Mouse (Mus musculus) midbrain, postnatal 0 days (tissue): ENCODE data around the gene Rimbp2. TPM values are rescaled to one million over a fixed set of nuclear protein-coding genes. Genes with fewer than 3 reads are reported as not detected.

Source experiments
- ATAC-seq: fragments of 200-750 bp; cut with Nextera tagmentation; 2 replicates; pipeline ENCODE4 v1.8.0; 2017; ENCODE audit warnings: moderate number of reproducible peaks, mild to moderate bottlenecking, moderate TSS enrichment, moderate library complexity; ENCODE audit not compliant: low FRiP score
- DNase-seq: peaks from one replicate; pipeline ENCODE4 v3.0.0-alpha.2; 2015; ENCODE audit warnings: low spot score
- H3K27ac ChIP-seq: fragments of 300-500 bp; sonication (generic); 2 replicates; pipeline ENCODE4 v1.5.1; 2014; ENCODE audit warnings: low read depth, mild to moderate bottlenecking, low read length, mixed read lengths
- H3K27me3 ChIP-seq: fragments of 300-500 bp; sonication (generic); 2 replicates; pipeline ENCODE4 v1.6.1; 2014; ENCODE audit warnings: low read length, control low read depth, mixed read lengths; ENCODE audit not compliant: insufficient read depth
- H3K36me3 ChIP-seq: fragments of 300-500 bp; sonication (generic); 2 replicates; pipeline ENCODE4 v1.6.1; 2014; ENCODE audit warnings: low read length, control low read depth, mixed read lengths; ENCODE audit not compliant: insufficient read depth
- H3K4me1 ChIP-seq: fragments of 300-500 bp; sonication (generic); 2 replicates; pipeline ENCODE4 v1.6.1; 2014; ENCODE audit warnings: mild to moderate bottlenecking, control low read depth, antibody characterized with exemption, low read length, mixed read lengths; ENCODE audit not compliant: insufficient read depth
- H3K4me2 ChIP-seq: fragments of 300-500 bp; sonication (generic); 2 replicates; pipeline ENCODE4 v1.6.1; 2014; ENCODE audit warnings: low read depth, mild to moderate bottlenecking, low read length, mixed read lengths; ENCODE audit not compliant: poor library complexity, severe bottlenecking
- H3K4me3 ChIP-seq: fragments of 300-500 bp; sonication (generic); 2 replicates; pipeline ENCODE4 v1.5.1; 2014; ENCODE audit warnings: low read depth, mild to moderate bottlenecking, low read length, moderate library complexity
- H3K9ac ChIP-seq: fragments of 300-500 bp; sonication (generic); replicated peaks from 2 replicates; pipeline ENCODE4 v1.6.1; 2014; ENCODE audit warnings: mild to moderate bottlenecking, low read length, moderate library complexity, mixed read lengths; ENCODE audit not compliant: poor library complexity, severe bottlenecking
- H3K9me3 ChIP-seq: fragments of 300-500 bp; sonication (generic); 2 replicates; pipeline ENCODE4 v1.6.1; 2016; ENCODE audit warnings: low read length, control low read depth
- CTCF ChIP-seq: IDR thresholded peaks from 2 replicates; pipeline ENCODE4 v1.5.1; 2016; ENCODE audit warnings: antibody characterized with exemption, mild to moderate bottlenecking
- WGBS: fragments of 180-500 bp; shearing (Covaris S2); extraction: QIAGEN DNeasy Blood & Tissue Kit; methylation state at CpG from one replicate; pipeline ENCODE4 v1.1.7; 2014; 5-methylcytosine and 5-hydroxymethylcytosine counted together
- polyA plus RNA-seq: library from polyadenylated mRNA; unstranded; fragments of >200 nt; fragmentation: Nextera tagmentation; extraction: Ambion mirVana; gene quantifications from 2 replicates; pipeline ENCODE4 v1.2.1, GENCODE M21; 2015
- total RNA-seq: library from RNA; depleted of rRNA; stranded (reverse); fragments of >200 nt; gene quantifications from 2 replicates; pipeline ENCODE4 v1.2.3, GENCODE M21; 2014

Rimbp2 gene
- total and polyA plus RNA-seq, 2 experiments from 2014 or later = 6.1 to 22.7 TPM

DNA sequence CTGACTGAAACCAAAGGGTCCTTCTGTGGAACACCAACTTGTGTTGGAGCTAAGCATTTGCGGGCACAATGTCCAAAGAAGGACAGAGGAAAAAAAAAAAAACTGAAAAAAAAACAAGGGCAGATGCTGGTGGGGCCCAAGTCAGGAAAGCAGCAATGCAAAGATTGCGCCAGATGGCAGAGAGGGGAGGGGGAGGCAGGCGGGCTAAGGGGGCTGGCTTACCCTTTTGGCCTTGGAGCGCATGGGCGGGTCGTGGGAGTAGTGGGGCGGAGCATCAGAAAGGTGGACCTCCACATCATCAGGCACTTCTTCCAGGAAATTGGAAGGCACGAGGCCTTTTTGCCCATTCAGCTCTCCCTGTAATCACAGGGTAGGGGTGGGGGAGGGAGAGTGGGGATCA is 192.2 kb downstream of the Rimbp2 start:
- H3K4me2 ChIP-seq = no peak overlapping the region
- H3K27ac ChIP-seq = no peak overlapping the region
- ATAC-seq (no peak), DNase-seq (no peak)
- no peaks in the 10 kb centered on the region for H3K4me1 ChIP-seq
- H3K36me3 ChIP-seq = peaks cover 5% of the 10 kb centered on the region; the same call in 1 of the 2 replicates
- H3K9ac ChIP-seq = no peak overlapping the region
- whole genome bisulfite sequencing = 59% methylated on average over 8 of the region's 8 CpGs
- no peaks in the 10 kb centered on the region for H3K9me3 ChIP-seq
- H3K4me3 ChIP-seq = no peak overlapping the region
- no peaks in the 10 kb centered on the region for H3K27me3 ChIP-seq
- TF ChIP-seq CTCF = no peak

DNA sequence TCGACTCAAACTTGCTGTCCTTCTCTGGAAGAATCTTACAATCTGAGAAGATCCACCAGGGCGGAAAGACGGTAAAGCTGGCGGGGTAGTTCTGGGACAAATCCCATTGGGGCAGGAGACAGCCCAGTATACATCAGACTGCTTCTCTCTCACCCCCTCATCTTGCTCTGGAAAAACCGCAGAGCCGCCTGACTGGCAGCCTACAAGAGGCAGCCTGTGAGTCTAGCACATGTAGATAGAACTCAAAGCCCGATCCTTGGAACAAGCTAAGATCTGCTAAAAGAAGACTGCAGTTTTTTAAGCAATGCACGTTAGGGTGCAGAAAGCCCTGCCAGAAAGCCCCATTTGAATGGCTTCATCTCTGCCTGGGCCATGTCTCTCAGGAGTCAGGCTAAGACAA is 207.0 kb downstream of the Rimbp2 start:
- ATAC-seq (no peak), DNase-seq (no peak)
- no peak for TF ChIP-seq CTCF
- H3K9me3 ChIP-seq = no peaks in the 10 kb centered on the region
- no peak overlapping the region for H3K27ac ChIP-seq
- H3K36me3 ChIP-seq = no peaks in the 10 kb centered on the region
- H3K9ac ChIP-seq = no peak overlapping the region
- no peak overlapping the region for H3K4me3 ChIP-seq
- 85% methylated on average over 8 of the region's 8 CpGs for WGBS
- H3K4me2 ChIP-seq = no peak overlapping the region
- no peaks in the 10 kb centered on the region for H3K27me3 ChIP-seq
- H3K4me1 ChIP-seq = no peaks in the 10 kb centered on the region

DNA sequence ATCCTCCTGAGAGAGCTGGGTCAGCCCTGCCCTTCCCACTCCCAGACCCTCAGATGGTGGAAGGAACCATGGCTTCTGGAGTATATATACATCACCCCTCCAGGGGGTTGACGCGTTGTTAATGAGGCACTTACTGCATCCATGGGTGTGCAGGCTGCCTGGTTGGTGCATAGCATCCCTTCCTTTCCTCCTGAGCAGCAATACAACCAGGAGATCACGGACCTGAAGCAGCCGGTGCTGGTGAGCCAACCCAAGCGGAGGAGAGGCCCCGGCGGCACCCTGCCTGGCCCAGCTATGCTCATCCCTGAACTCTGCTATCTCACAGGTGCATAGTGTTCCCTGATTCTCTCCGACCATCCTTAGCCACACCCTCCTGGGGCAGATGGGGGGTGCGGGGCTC is 208.1 kb downstream of the Rimbp2 start:
- H3K4me3 ChIP-seq = no peak overlapping the region

DNA sequence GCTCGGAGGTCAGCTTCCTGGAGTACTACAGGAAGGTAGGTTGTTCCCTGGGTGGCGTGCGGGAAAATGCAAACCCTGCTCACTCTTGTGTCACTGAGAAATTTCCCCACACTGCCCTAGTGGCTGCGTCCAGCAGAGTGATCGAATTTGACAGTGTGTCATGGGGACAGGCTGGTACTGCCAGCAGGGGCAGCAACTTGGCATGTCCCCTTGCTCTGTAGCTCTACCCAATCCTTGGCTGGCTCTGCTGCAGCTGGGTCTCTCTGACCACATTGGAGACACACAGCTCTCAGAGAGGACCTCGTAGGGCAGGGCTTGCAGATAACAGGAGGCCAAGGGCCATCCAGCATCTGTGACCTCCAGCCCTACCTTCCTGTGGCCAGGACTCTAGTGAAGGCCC is 208.9 kb downstream of the Rimbp2 start:
- Histone ChIP-seq H3K4me3 (no peak overlapping the region), H3K4me2 (no peak overlapping the region), H3K9ac (no peak overlapping the region), H3K9me3 (no peaks in the 10 kb centered on the region), H3K4me1 (no peaks in the 10 kb centered on the region), H3K36me3 (no peaks in the 10 kb centered on the region), H3K27me3 (no peaks in the 10 kb centered on the region), H3K27ac (no peak overlapping the region)
- ATAC-seq = no peak
- peak; percentile 37 for DNase-seq
- TF ChIP-seq CTCF = no peak
- WGBS = 85% methylated on average over 6 of the region's 6 CpGs

More for the DNA sequence above, 208.1 kb downstream of the Rimbp2 start:
- Histone ChIP-seq H3K4me2 (no peak overlapping the region), H3K9ac (no peak overlapping the region), H3K27ac (no peak overlapping the region), H3K9me3 (no peaks in the 10 kb centered on the region), H3K27me3 (no peaks in the 10 kb centered on the region), H3K4me1 (no peaks in the 10 kb centered on the region), H3K36me3 (no peaks in the 10 kb centered on the region)
- DNase-seq (no peak), ATAC-seq (no peak)
- TF ChIP-seq CTCF = no peak
- 83% methylated on average over 7 of the region's 9 CpGs for WGBS

DNA sequence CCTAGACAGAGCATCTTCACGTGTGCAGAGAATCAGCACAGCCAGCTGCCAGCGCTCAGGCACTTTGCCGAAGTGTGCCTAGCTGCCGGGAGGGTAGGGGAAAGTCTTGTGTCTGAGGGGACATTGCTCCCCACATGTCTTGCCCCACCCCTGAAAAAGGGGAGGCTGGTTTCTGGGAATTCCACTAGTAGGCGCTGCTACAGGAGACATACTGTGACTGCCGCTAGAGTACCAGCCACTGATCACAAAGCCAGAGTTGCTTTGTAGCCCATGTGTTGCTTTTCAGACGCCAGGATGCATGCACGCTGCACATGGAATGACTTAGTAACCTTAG is 213.5 kb downstream of the Rimbp2 start:
- no peak overlapping the region; the same call in 1 of the 2 replicates for H3K4me3 ChIP-seq
- DNase-seq (peak; percentile 26), ATAC-seq (no peak; the same call in 1 of the 2 replicates)
- H3K36me3 ChIP-seq = no peaks in the 10 kb centered on the region
- H3K27me3 ChIP-seq = 0 out of 2 replicates have a peak, but pooled peaks cover 3% of the 10 kb centered on the region
- H3K4me2 ChIP-seq = peak overlapping the region; percentile 32
- H3K9ac ChIP-seq = no peak overlapping the region
- no peak overlapping the region for H3K27ac ChIP-seq
- no peaks in the 10 kb centered on the region for H3K4me1 ChIP-seq
- no peaks in the 10 kb centered on the region for H3K9me3 ChIP-seq
- WGBS = 16% methylated on average over 8 of the region's 8 CpGs
- TF ChIP-seq CTCF = peak; percentile 76

DNA sequence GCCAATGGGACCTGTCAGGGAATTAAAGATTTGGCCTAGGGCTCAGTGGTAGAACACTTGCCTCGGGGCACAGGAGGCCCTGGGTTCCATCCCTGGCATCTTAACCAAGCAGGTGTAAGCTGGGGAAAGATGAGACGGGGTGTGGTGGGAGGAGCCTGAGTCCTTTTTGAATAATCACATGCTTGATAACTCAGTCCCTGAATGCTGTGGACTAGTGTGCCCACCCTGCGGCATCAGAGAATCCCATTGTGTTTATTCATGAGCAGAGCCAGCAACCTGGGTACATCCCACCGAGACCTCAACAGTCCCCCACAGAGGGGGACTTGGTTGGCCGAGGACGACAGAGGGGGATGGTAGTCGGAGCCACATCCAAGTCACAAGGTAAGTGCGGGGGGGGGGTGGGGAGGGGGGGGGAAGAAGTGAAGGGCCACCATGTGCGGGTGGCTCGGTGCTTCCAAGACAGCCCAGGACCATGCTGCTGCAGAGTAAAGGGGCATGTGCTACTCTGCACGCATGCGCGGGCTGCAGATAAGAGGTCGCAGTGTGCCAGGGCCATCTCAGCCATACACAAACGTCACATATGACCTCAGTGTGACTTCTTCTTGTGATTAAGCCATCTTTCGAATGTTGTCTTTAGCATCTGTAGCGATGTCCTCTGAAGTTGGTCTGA is 214.0 kb downstream of the Rimbp2 start:
- no peak overlapping the region for H3K9ac ChIP-seq
- no peaks in the 10 kb centered on the region for H3K36me3 ChIP-seq
- 14% methylated on average over 15 of the region's 17 CpGs for WGBS
- no peak for TF ChIP-seq CTCF
- H3K27me3 ChIP-seq = 0 out of 2 replicates have a peak, but pooled peaks cover 3% of the 10 kb centered on the region
- DNase-seq = peak; percentile 45
- peak; percentile 71; the same call in 1 of the 2 replicates for ATAC-seq
- no peak overlapping the region; the same call in 1 of the 2 replicates for H3K4me3 ChIP-seq
- no peaks in the 10 kb centered on the region for H3K4me1 ChIP-seq
- no peaks in the 10 kb centered on the region for H3K9me3 ChIP-seq
- no peak overlapping the region for H3K27ac ChIP-seq
- H3K4me2 ChIP-seq = peak overlapping the region; percentile 32
